Mouse (Mus musculus) monocyte, adult 5-6 weeks (primary cell): ENCODE data around the gene Il20rb. TPM values are rescaled to one million over a fixed set of nuclear protein-coding genes. Genes with fewer than 3 reads are reported as not detected.

Source experiments
- ATAC-seq: fragments of 153-309, 156-312 bp; replicated peaks from 2 replicates; pipeline ENCODE4 v1.8.0; 2017; ENCODE audit warnings: mild to moderate bottlenecking; ENCODE audit not compliant: low TSS enrichment, insufficient number of reproducible peaks, severe bottlenecking, poor library complexity, low FRiP score
- total RNA-seq: library from RNA; stranded (forward); fragments of 200-1000, 200-491, 200-594 nt; gene quantifications from 3 replicates; pipeline ENCODE4 v1.2.3, GENCODE M21; 2017

Il20rb gene
- total RNA-seq, 1 experiment from 2014 or later: 6.9 TPM

- no peak for ATAC-seq
These were observed 13.7 kb downstream of the Il20rb start for GRCm38 (mm10) chr9:100472931-100473330.

- ATAC-seq: no peak
These were observed 15.0 kb downstream of the Il20rb start for GRCm38 (mm10) chr9:100471605-100471953.

DNA sequence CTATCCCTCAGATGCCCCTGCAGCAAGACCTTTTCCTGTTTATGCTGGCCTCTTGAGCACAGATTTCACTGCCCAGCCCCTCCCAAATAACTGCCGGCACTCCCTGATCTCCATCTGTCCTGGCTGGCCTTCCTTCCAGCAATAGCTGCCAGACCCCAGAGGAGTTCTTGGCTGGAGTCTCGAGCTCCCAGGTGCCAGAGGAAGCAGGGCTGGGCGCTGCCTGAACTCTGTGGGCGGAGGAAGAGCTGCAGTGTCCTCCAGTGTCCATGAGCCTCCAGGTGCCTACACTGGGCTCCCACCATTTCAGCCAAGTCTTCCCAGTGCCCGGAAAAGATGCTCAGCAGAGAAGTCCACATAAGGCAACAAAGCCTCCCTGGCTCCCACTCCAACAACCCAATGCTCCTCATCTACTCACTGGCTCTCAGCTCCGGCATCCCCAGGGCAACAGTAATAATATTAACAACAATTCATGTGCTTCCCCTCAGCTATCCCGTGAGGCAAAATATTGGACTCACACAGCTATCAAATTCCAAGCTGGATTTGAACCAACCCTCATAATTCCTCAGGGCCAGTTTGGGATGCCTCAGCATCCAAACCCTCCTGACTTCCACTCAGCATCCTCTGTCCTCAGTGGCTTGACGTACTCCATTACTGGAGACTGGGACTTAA, 15.5 kb downstream of the Il20rb start:
- ATAC-seq: no peak

GRCm38 (mm10) chr9:100470228-100470627, 16.4 kb downstream of the Il20rb start:
- ATAC-seq: no peak

DNA sequence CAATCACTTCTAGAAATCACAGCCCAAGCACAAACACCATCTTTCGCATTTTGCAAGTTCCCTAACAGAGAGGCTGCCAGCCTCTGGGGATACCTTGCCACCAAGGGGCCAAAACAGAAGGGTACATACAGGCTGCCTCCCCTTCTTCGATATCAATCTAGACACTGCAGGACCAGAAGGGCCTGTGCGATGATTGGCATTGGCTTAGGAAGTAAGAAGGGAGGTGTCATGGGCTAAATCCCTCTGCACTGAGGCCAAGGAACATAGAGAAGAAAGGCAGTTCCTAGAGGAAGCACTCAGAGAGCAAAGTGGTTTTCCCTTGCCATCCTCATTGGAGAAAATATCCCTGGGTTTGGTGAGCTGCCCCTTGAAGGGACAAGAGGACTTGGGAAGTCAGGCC, 16.9 kb downstream of the Il20rb start:
- ATAC-seq: no peak

GRCm38 (mm10) chr9:100468151-100468550, 18.4 kb downstream of the Il20rb start:
- ATAC-seq: no peak

DNA sequence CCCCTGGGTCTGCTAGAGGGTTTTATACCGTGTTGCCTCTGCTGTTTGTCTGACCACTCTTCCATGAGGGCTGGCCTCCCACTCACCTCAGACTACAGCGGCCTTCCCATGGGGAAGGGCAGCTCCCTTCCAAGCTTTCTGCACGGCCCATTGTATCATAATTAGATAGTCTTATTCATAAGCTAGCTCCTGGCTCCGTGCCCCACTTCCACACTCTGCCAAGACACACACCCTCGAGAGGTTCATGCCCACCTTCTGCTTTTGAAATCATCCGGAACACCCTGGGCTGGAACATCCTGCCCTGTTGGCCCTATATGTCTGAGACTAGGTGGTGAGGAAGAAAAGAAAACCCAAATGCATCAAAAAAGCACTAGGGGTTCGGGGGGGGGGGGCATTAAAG, 18.9 kb downstream of the Il20rb start:
- ATAC-seq: no peak

DNA sequence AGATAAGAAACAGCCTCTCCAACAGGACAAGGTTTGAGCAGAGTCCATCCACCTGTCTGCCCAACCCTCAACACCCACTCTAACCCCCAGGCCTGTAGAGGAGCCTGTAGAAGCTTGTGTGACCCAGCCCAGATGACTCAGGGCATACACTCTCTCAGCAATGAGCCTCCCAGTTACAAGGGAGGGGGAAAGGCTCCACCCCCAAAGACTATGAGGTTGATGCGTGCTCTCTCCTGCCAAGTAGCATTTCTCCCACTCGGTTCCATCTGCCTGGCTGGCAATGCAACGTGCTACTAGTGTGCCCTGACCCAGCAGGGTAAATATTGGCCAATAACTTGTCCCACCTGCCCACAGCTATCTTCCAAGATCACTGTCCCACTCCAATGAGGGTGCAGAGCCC, 19.8 kb downstream of the Il20rb start:
- no peak for ATAC-seq

DNA sequence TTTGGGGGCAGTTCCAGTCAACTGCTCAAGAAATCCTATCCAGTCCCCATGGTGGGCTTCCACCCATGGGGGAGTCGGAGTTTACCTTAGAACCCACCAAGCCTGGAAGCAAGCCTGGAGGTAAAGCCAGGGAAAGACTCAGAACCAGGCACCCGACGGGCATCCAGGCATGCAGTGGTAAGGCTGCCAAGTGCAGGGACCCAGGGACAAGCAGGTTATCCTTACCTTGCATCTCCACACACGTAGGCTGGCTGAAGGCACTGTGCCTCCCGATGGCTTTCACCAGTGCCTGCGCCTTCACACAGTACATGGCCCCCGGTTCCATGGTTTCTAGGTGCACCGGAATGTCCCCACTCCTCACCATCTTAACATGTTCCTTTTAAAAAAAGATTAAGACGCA, 20.6 kb downstream of the Il20rb start:
- ATAC-seq: no peak

DNA sequence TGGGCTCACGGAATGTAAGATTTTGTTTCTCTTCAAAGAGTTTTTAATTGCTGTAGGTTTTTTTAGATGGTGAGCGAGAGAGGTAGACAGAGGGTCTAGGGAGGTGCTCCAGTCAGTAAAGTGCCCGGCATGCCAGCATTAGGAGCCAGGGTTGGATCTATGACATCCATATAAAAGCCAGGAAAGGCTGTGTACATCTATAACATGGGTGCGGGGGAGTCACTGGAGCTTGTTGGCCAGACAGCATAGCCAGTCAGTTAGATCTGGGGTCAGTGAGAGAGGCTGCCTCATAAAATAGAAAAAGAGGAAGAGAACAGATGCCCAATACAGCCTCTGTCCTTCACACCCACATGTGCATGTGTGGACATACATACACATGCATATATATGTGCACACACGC, 21.2 kb downstream of the Il20rb start:
- ATAC-seq: no peak

DNA sequence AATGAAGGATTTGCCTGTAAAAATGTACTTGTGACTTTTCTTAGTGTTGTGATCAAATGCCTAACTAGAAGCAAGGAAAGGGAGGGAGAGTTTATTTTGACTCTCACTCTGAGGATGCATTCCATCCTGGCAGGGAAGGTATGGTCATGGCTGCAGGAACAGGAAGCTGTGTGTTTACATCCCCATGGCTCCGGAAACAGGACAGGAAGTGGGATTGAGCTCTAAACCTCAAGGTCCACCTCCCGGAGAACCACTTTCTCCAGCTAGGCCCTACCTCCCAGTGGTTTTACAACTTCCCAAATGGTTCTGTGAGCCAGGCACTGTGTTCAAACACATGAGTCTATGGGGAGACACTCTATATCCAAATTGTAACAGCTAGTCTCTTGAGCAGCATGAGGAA, 22.8 kb downstream of the Il20rb start:
- no peak for ATAC-seq

DNA sequence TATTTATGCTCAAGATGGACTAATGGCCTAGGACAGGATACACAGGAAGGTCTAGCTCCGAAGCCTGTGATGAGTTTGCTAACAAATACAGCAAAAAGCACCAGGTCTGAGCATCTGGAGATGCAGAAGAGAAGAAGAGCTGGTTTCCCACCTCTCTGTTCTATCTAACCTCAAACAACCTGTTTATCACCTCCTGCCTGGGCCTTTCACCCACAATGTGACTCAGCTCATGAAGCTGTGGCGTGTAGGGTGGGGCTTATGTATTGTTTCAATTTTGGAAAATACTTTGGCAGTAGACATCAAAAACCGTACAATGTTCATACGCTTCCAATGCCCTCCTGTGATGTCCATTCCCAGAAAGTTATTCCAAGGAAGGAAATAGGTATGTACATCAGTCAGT, 24.5 kb downstream of the Il20rb start:
- 0 out of 2 replicates have a peak, but pooled peaks have one; percentile 30 for ATAC-seq

DNA sequence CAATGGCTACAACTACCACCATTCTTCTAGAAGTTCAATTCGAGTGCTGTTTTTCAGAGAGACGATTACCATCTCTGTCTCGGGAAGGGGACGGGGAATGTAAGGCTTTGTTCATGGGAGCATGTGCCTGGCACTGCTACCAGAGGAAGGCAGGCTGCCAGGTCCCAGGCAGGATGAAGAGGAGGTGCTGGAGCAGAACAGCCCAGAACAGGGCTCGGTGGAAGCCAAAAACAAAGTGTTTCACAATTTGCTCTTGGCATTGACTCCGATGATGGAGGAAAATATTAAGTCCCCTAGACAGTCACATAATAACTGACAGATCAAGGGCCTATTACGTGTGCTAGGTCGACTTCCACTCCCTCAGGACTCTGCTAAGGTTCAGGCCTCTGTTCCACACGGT, 24.9 kb downstream of the Il20rb start:
- ATAC-seq: no peak

GRCm38 (mm10) chr9:100460203-100460602, 26.4 kb downstream of the Il20rb start:
- ATAC-seq: peak; percentile 41

GRCm38 (mm10) chr9:100457971-100458681, 28.5 kb downstream of the Il20rb start:
- no peak for ATAC-seq

DNA sequence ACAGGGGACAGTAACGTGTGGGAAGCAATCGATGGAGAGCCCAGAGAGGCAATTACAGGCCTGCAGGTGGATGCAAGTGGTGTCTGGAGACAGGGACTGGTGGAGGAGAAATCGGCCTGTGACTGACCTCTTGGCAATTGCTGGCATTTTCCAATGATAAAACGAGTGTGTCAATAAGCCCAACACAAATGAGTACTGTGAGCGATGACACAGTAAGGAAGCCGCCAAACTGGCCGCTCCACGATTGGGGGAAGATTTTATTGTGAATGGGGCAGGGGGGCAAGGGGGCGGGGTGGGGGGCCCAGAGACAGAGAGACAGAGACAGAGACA, 32.0 kb downstream of the Il20rb start:
- no peak for ATAC-seq

DNA sequence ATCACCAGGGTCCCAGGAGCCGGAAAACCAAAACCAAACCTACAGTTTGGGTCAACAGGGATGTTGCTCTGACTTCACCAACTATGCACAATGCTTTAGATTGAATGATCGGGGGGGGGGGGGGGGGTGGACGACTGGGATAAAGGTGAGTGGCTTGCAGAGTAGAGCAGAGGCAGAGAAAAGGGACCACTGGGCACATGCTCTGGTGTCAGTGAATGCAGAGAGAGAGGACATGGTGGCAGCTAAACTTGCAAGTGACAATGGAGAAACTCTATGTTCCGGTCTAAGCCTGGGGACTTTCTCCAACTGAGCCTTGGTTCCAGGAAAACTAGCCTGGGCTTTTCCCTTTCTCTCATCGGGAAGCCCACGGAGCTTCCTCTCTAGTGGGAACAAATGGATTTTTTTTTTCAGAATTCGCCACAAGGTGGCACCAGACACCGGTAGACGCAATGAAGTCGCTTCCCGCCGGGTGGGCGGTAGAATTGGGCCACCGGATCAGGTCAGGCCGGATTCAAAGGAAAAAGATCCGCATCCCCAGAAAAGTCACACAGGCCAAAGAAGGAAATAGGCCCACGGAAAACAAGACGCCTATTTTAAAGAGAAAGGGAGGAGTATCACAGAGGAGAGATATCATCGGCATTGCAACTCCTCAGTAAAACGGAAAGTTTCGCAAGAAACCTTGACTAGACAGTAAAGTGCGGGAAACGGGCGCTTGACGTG, 32.5 kb downstream of the Il20rb start:
- peak; percentile 69; the same call in 1 of the 2 replicates for ATAC-seq

DNA sequence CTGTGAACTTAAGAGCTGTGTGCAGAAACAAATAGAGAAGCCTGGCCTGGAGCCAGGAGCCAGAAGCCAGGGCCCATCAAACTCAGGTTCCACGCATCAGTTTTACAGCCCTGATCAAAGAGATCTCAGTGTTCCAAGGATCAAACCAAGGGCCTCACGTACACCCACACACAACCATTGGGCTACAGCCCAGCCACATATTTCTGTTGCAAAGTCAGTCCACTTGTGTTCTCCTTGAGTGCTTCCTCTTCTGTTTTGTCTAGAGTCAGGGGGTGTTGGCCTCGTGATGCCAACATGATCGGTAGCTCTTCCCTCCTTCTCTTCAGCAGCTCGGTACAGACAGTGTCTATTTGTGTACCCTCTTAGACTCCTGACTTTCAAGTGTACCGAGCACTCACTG, 34.2 kb downstream of the Il20rb start:
- no peak for ATAC-seq

DNA sequence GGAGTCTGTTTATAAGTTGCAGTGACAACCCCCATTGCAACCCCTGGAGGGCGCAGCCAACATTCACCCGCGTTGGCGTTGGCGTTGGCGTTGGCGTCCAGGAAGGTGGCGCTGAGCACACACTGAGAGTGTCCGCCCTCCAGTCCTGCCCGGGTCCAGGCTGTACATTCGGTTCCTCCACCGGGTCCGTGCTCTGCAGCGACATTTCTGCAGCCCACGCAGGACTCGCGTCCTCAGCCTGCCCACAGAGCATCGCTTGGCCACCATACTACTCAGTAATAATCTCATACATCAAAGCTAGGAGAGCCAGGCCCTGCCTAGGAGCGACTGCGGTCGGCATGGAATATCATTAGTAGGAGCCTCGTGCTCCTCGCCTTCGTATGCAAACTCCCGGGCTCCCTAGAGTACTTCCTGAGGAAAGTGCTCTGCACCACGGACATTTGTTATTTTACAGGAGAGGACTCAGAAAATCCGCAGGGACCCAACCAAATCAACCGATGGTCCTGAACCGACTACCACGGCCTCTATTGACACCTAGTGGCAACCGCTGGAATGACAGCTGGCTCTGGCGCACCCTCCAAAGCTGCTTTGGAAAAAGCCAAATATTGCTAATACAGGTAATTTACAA, 40.4 kb downstream of the Il20rb start:
- peak; percentile 59 for ATAC-seq
